Mouse (Mus musculus): ENCODE results near the gene Lrrn2. TPM values are rescaled to one million over a fixed set of nuclear protein-coding genes. Genes with fewer than 3 reads are reported as not detected.
"Not testable (repeated sequence)": the region's sequence is repeated elsewhere in the genome, so short reads cannot be mapped to it uniquely, and the experiment has no call there.

Gene Lrrn2
- polyA plus RNA-seq, 1 experiment from 2014 or later = 3.0 TPM

- ATAC-seq (replicated peaks; ENCODE audit: insufficient number of reproducible peaks, low FRiP score, low TSS enrichment, low read depth) (no peak), DNase-seq (ENCODE audit: low spot score) (no peak)
- Histone ChIP-seq H3K4me3 (ENCODE audit: low read depth, low read length) (no peak overlapping the region), H3K27ac (replicated peaks; ENCODE audit: low read depth, low read length) (no peak overlapping the region), H3K9me3 (replicated peaks; ENCODE audit: control insufficient read depth, low read length) (no peaks in the 10 kb centered on the region), H3K4me1 (ENCODE audit: control insufficient read depth, insufficient read depth, low read length) (no peaks in the 10 kb centered on the region), H3K4me2 (ENCODE audit: low read depth, low read length) (no peak overlapping the region), H3K36me3 (replicated peaks; ENCODE audit: control insufficient read depth, insufficient read depth, low read depth, low read length) (no peaks in the 10 kb centered on the region; the same call in 1 of the 2 replicates), H3K27me3 (ENCODE audit: control insufficient read depth, insufficient read depth, low read length) (no peaks in the 10 kb centered on the region), H3K9ac (replicated peaks; ENCODE audit: low read length) (no peak overlapping the region)
- 89% methylated on average over 6 of the region's 6 CpGs for WGBS
Observed at GRCm38 (mm10) chr1:132981232-132981631, 101.2 kb downstream of the Lrrn2 start.

DNA sequence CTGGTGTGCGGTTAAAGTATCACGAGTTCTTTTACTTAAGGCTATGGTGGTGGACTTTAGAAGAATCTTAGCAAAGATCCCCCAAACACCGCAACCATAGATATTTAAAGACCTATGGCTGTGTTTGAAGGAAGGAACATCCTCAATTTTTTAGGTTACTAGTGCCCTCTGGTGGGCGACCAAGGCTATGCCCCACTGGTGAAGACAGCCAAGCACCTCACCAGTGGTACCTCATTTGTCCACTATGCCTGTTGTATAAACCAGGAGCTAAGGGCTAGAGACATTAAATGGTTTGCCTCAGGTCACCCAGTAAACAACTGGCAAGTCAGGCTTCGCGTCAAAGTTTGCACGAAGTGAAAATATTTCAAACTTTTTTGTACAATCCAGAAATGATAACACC is 102.7 kb downstream of the Lrrn2 start:
- no peak overlapping the region for H3K9ac ChIP-seq (replicated peaks; ENCODE audit: low read length)
- H3K9me3 ChIP-seq (replicated peaks; ENCODE audit: control insufficient read depth, low read length) = no peaks in the 10 kb centered on the region
- H3K27ac ChIP-seq (replicated peaks; ENCODE audit: low read depth, low read length) = no peak overlapping the region
- no peaks in the 10 kb centered on the region for H3K4me1 ChIP-seq (ENCODE audit: control insufficient read depth, insufficient read depth, low read length)
- DNase-seq (ENCODE audit: low spot score) = peak; percentile 67
- no peak overlapping the region for H3K4me2 ChIP-seq (ENCODE audit: low read depth, low read length)
- H3K36me3 ChIP-seq (replicated peaks; ENCODE audit: control insufficient read depth, insufficient read depth, low read depth, low read length) = no peaks in the 10 kb centered on the region; the same call in 1 of the 2 replicates
- H3K27me3 ChIP-seq (ENCODE audit: control insufficient read depth, insufficient read depth, low read length) = no peaks in the 10 kb centered on the region
- H3K4me3 ChIP-seq (ENCODE audit: low read depth, low read length) = no peak overlapping the region
- no peak for ATAC-seq (replicated peaks; ENCODE audit: insufficient number of reproducible peaks, low FRiP score, low TSS enrichment, low read depth)
- 58% methylated on average over 7 of the region's 7 CpGs for WGBS

DNA sequence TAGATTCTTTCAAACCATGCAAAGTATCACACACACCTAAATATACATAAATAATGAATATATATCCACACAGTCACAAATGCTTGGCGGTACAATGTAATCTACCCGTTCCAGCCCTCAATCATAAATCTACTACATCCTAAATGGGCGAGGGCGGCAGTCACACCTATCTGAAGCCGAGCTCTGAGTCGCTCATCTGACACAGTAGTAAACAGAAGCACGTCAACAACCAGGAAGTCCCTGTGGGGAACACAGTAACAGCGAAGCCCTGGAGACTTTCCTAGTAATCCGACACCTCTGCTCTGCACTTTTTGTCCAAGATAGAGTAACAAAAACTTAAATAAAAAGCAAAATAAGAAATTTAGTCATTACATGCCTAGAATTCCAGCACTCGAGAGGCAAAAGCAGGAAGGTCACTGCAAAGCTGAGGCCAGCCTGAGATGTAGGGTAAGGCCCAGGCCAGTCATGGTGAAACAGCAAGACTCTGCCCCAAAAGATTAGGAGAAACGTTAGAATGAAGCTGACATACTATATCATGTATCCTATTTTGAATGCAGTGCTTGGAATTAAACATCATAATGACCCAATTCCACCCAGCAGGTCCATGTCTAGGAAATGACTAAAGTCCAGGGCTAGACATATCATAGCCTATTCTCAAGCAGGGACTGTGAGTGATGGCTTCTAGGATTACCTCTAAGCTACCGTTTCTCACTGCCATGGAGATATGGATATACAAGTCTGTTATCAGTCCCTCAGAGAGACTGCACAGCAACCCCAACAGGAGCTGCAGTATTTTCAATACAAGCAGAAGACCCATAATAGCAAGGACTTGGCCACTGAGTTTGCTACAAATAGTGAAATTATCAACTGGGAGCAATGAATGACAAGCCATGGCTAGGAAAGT is 108.7 kb downstream of the Lrrn2 start:
- not testable (repeated sequence) for H3K27me3 ChIP-seq (ENCODE audit: control insufficient read depth, insufficient read depth, low read length); DNase-seq (ENCODE audit: low spot score); H3K9me3 ChIP-seq (replicated peaks; ENCODE audit: control insufficient read depth, low read length); H3K9ac ChIP-seq (replicated peaks; ENCODE audit: low read length); H3K4me1 ChIP-seq (ENCODE audit: control insufficient read depth, insufficient read depth, low read length); H3K4me2 ChIP-seq (ENCODE audit: low read depth, low read length); H3K27ac ChIP-seq (replicated peaks; ENCODE audit: low read depth, low read length); H3K4me3 ChIP-seq (ENCODE audit: low read depth, low read length); ATAC-seq (replicated peaks; ENCODE audit: insufficient number of reproducible peaks, low FRiP score, low TSS enrichment, low read depth); H3K36me3 ChIP-seq (replicated peaks; ENCODE audit: control insufficient read depth, insufficient read depth, low read depth, low read length)
- 79% methylated on average over 12 of the region's 12 CpGs for whole genome bisulfite sequencing

Small RNA genes within 50 kb of the gene (microRNA-seq; reads per million reads assigned to microRNA genes)
- gene Gm44300 (ENCODE audit: borderline number of aligned reads) = not detected

Other genes with a start within 250 kb of the Lrrn2 start
- 3.6 and 5.5 TPM in 2 replicates for gene Nfasc, start 138.5 kb upstream of the Lrrn2 start, polyA plus RNA-seq (2014; fragmentation: Nextera tagmentation; extraction: Ambion mirVana)
- gene Mdm4, start 150.3 kb downstream of the Lrrn2 start, polyA plus RNA-seq (2014; fragmentation: Nextera tagmentation; extraction: Ambion mirVana) = 33.7 and 35.7 TPM in 2 replicates
- gene Pik3c2b, start 165.4 kb downstream of the Lrrn2 start, polyA plus RNA-seq (2014; fragmentation: Nextera tagmentation; extraction: Ambion mirVana) = 6.5 and 8.2 TPM in 2 replicates